29 mouse cellular contexts compared by ENCODE assay signal in the genomic region with DNA sequence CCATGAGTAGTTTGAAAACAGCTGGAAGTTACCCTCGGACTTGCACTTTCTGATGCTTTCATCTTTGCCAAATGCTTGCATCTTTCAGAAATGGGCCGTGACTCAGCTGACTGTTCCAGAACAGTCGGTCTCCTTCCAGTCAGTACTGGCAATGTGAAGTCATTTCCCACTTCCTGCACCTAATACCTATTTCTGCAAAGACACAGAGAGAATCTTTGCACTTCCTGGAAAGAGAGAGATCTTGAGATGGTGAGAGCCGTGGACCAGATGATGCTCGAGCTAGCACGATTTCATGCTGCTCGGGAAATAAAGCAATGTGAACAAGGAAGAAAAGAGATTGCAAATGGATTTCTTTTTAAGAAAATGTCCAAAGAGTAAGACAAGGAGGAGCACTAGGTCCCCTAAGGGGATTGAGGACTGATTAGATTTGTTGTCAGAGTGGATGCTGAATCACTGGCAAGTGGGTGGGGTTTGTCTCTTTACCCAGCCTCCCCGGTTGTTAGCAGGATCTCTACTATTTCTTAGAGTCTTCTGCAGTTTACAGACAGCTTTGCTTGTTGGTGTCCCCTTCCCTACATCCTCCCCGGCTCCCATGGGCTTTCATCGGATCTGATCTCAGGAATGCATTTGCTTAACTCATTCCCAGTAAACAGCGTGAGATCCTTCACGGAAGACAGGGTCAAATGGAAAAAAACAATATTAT. TPM values are rescaled to one million over a fixed set of nuclear protein-coding genes. Genes with fewer than 3 reads are reported as not detected.
A peak's percentile ranks its signal among the peaks of the same experiment; 100 is the strongest.
DNase-seq lines count a peak whose midpoint lies in the region; ATAC-seq and TF ChIP-seq lines count a peak whose summit lies in the region.
"Had no signal": no experiment of that assay in that cellular context is flagged by ENCODE, and none has a peak within 500 bp of the region (broad histone marks: within the 10 kb centered on the region; RNA-seq: fewer than 3 reads in every experiment).

No protein-coding gene starts in this region.

- intact Hi-C loops in gastrocnemius, postnatal 14 days (cut with DNase I; ENCODE audit: low total_unique reads), result no loop called here

- 42% methylated on average over 12 of the region's 12 CpGs for WGBS in stomach, postnatal 0 days
- 70% methylated on average over 12 of the region's 12 CpGs for WGBS in hindbrain, embryonic 12.5 days

- H3K4me3 ChIP-seq in brown adipose tissue, adult 24 weeks (ENCODE audit: insufficient read depth, low read depth, low read length), result 0 out of 2 replicates have a peak overlapping the region, but pooled peaks have one; percentile 0
- H3K4me3 ChIP-seq in stomach, postnatal 0 days (ENCODE audit: low read depth, low read length), result no peak overlapping the region
- no peak overlapping the region for H3K4me3 ChIP-seq in hindbrain, embryonic 12.5 days
- H3K4me3 ChIP-seq: embryonic facial prominence, embryonic 10.5 days; hindbrain, embryonic 13.5 days; left cerebral cortex, adult 2 months; limb, embryonic 10.5 days; liver, embryonic 15.5 days; midbrain, embryonic 15.5 days; neural tube, embryonic 13.5 days; stomach, embryonic 15.5 days had no signal

- no peak overlapping the region for H3K9ac ChIP-seq in stomach, postnatal 0 days (ENCODE audit: low read length)
- H3K9ac ChIP-seq in hindbrain, embryonic 12.5 days, result no peak overlapping the region
- H3K9ac ChIP-seq: forebrain, postnatal 0 days; hindbrain, embryonic 13.5 days; liver, embryonic 15.5 days; midbrain, embryonic 15.5 days; neural tube, embryonic 13.5 days; stomach, embryonic 15.5 days had no signal

- no peaks in the 10 kb centered on the region for H3K27me3 ChIP-seq in stomach, postnatal 0 days (ENCODE audit: control insufficient read depth, insufficient read depth, low read length)
- no peaks in the 10 kb centered on the region for H3K27me3 ChIP-seq in hindbrain, embryonic 12.5 days
- H3K27me3 ChIP-seq: hindbrain, embryonic 13.5 days; liver, embryonic 15.5 days; midbrain, embryonic 15.5 days; neural tube, embryonic 13.5 days; stomach, embryonic 15.5 days had no signal

- no peaks in the 10 kb centered on the region for H3K4me1 ChIP-seq in brown adipose tissue, adult 24 weeks (ENCODE audit: control insufficient read depth, insufficient read depth, insufficient read length, low read length)
- H3K4me1 ChIP-seq in stomach, postnatal 0 days (replicated peaks; ENCODE audit: control insufficient read depth, insufficient read depth), result no peaks in the 10 kb centered on the region
- H3K4me1 ChIP-seq in hindbrain, embryonic 12.5 days, result no peaks in the 10 kb centered on the region
- H3K4me1 ChIP-seq: embryonic facial prominence, embryonic 10.5 days; hindbrain, embryonic 13.5 days; limb, embryonic 10.5 days; liver, embryonic 15.5 days; midbrain, embryonic 15.5 days; neural tube, embryonic 13.5 days; stomach, embryonic 15.5 days had no signal

- TF ChIP-seq EP300 in stomach, postnatal 0 days (optimal IDR thresholded peaks at IDR 0.05), result no peak

- H3K27ac ChIP-seq in brown adipose tissue, adult 24 weeks (replicated peaks; ENCODE audit: low read depth, low read length), result no peak overlapping the region
- no peak overlapping the region for H3K27ac ChIP-seq in stomach, postnatal 0 days (replicated peaks)
- H3K27ac ChIP-seq in hindbrain, embryonic 12.5 days, result no peak overlapping the region
- H3K27ac ChIP-seq: embryonic facial prominence, embryonic 10.5 days; hindbrain, embryonic 13.5 days; kidney, postnatal 0 days; left cerebral cortex, adult 2 months; limb, embryonic 10.5 days; liver, embryonic 15.5 days; macrophage; midbrain, embryonic 15.5 days; neural tube, embryonic 13.5 days; stomach, embryonic 15.5 days had no signal

- DNase-seq in gastrocnemius, postnatal 14 days, result peak; percentile 5
- DNase-seq in gastrocnemius, adult 8-10 months (ENCODE audit: low spot score in 2 of 2), result no peak
- DNase-seq in kidney, postnatal 4 days, result peak; percentile 15 to 27
- DNase-seq in kidney, adult 8-10 months, result no peak
- no peak for DNase-seq in stomach, postnatal 0 days (ENCODE audit: low spot score)
- DNase-seq in lung, postnatal 4 days, result no peak
- DNase-seq: adrenal gland, postnatal 10 days; B cell, adult 2 months; cerebellum, adult 8-10 months; forebrain, postnatal 0 days; kidney, adult 18-20 months; liver; retina, postnatal 1 day; thymus, adult 2 months; thymus, postnatal 4 days had no signal

- no peak for TF ChIP-seq CTCF in stomach, postnatal 0 days (IDR thresholded peaks at IDR 0.05; ENCODE audit: low read depth)

- no peaks in the 10 kb centered on the region for H3K9me3 ChIP-seq in stomach, postnatal 0 days (ENCODE audit: control insufficient read depth, low read length)
- H3K9me3 ChIP-seq in hindbrain, embryonic 12.5 days (replicated peaks), result no peaks in the 10 kb centered on the region
- H3K9me3 ChIP-seq: embryonic facial prominence, embryonic 10.5 days; hindbrain, embryonic 13.5 days; limb, embryonic 10.5 days; liver, embryonic 15.5 days; midbrain, embryonic 15.5 days; neural tube, embryonic 13.5 days; stomach, embryonic 15.5 days had no signal

- ATAC-seq in stomach, postnatal 0 days (ENCODE audit: low FRiP score, low TSS enrichment), result no peak
- no peak for ATAC-seq in hindbrain, embryonic 12.5 days (ENCODE audit: low FRiP score)
- ATAC-seq: forebrain, postnatal 0 days; inflammation-experienced regulatory T-cells, adult 6 months; midbrain, embryonic 15.5 days had no signal

- H3K4me2 ChIP-seq in stomach, postnatal 0 days (replicated peaks; ENCODE audit: low read depth), result 0 out of 2 replicates have a peak overlapping the region, but pooled peaks have one; percentile 3
- H3K4me2 ChIP-seq in hindbrain, embryonic 12.5 days (replicated peaks), result no peak overlapping the region
- H3K4me2 ChIP-seq: hindbrain, embryonic 13.5 days; liver, embryonic 15.5 days; midbrain, embryonic 15.5 days; neural tube, embryonic 13.5 days; stomach, embryonic 15.5 days had no signal

- no peaks in the 10 kb centered on the region for H3K36me3 ChIP-seq in stomach, postnatal 0 days (ENCODE audit: control insufficient read depth, insufficient read depth, low read length)
- H3K36me3 ChIP-seq in hindbrain, embryonic 12.5 days, result no peaks in the 10 kb centered on the region
- H3K36me3 ChIP-seq: embryonic facial prominence, embryonic 10.5 days; hindbrain, embryonic 13.5 days; limb, embryonic 10.5 days; liver, embryonic 15.5 days; midbrain, embryonic 15.5 days; neural tube, embryonic 13.5 days; stomach, embryonic 15.5 days had no signal

RNA-seq across cellular contexts. Expression of a gene that starts 24.4 kb away (rescaled TPM):
- 10 to 100 TPM; 18.8 to 22.6 TPM for total RNA-seq in gastrocnemius, postnatal 14 days (2021)
- 10 to 100 TPM; 17.4 to 28.3 (median 20.6) TPM for total RNA-seq in gastrocnemius, adult 8-10 months (2022)
- 16.3 and 17.0 TPM in 2 replicates for polyA plus RNA-seq in brown adipose tissue, adult 24 weeks (2012; ENCODE audit: insufficient read depth, insufficient read length, missing spikeins)
- polyA plus RNA-seq in stomach, postnatal 0 days (2015; fragmentation: Nextera tagmentation; extraction: Ambion mirVana), result 13.8 and 14.7 TPM in 2 replicates
- polyA plus RNA-seq in hindbrain, embryonic 12.5 days (2016; fragmentation: Nextera tagmentation; extraction: Ambion mirVana), result 70.6 and 75.2 TPM in 2 replicates
- total RNA-seq: MEL had no signal

Comparison
In these comparisons a context has a peak if more than half of its experiments do, and no peak if none do; other contexts are left out.
1. DNase-seq: peak in gastrocnemius, postnatal 14 days (single experiment) and kidney, postnatal 4 days (2 of 2); none in gastrocnemius, adult 8-10 months (0 of 2), kidney, adult 8-10 months (0 of 2), stomach, postnatal 0 days (single experiment) and lung, postnatal 4 days (0 of 2).